21 mouse cellular contexts compared by ENCODE assay signal in the genomic region with DNA sequence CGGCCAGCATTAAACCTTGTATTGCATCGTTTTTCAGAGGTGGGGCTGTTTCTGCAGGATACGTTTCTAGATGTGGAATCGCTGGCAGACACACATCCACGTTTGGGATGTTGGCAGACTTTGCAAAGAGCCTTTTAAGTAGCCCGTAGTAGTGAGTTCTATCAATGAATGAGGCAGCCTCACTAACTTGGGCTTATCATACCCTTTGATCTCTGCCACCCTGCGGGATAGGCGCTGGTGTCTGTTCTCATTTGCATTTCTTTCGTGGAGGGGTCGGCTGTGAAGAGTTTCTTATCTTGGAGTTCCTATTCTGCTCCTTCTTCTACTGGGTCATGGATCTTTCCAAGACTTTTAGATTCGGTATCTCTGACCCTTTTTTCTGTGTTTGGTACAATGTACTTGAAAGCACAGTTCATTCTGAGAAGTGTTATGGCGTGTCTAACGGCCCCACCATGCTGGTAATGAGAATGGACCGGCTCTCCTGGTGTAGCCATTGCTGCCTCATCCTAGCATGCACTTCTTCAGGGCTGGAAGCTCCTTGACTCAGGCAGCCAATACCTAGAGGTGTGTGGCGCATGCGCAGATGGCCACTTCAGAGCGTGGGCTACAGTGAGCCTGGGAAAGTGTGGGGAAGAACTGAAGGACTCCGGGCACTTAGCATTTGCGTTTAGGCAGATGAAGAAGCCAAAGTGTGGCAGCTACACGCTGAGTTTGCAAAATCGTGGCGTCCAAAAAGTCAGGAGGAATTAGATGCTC.
DNase-seq lines count a peak whose midpoint lies in the region; TF ChIP-seq lines count a peak whose summit lies in the region.
"Had no signal": no experiment of that assay in that cellular context is flagged by ENCODE, and none has a peak within 500 bp of the region (broad histone marks: within the 10 kb centered on the region; RNA-seq: fewer than 3 reads in every experiment).

No protein-coding gene starts in this region.

- TF ChIP-seq EP300 in MEL (IDR thresholded peaks at IDR 0.05; ENCODE audit: low read depth in 1 of 2, low read length in 2 of 2): peak in 1 of 2 experiments; percentile 19; a peak in 1 of 4 replicates

- no peak; the same call in 1 of the 2 replicates for TF ChIP-seq POLR2A in testis, adult 2 months (IDR thresholded peaks at IDR 0.05; ENCODE audit: control insufficient read depth, low read depth, low read length)
- peak in 1 of 2 experiments; percentile 74; a peak in 1 of 4 replicates for TF ChIP-seq POLR2A in MEL (IDR thresholded peaks at IDR 0.05; ENCODE audit: control insufficient read depth in 1 of 2, insufficient read depth in 1 of 2, low read depth in 1 of 2, low read length in 2 of 2, poor library complexity in 1 of 2)

- H3K27me3 ChIP-seq in testis, adult 2 months (ENCODE audit: control insufficient read depth, insufficient read depth, low read length): no peaks in the 10 kb centered on the region
- H3K27me3 ChIP-seq in MEL (ENCODE audit: control insufficient read depth in 1 of 2, insufficient read depth in 2 of 2, low read length in 2 of 2): no peaks in the 10 kb centered on the region
- H3K27me3 ChIP-seq: embryonic facial prominence, embryonic 12.5 days; forebrain, embryonic 12.5 days; intestine, embryonic 15.5 days had no signal

- H3K79me2 ChIP-seq in MEL (ENCODE audit: control insufficient read depth, insufficient read depth, low read length, poor library complexity): no peaks in the 10 kb centered on the region

- no peak for TF ChIP-seq CTCF in testis, adult 2 months (IDR thresholded peaks at IDR 0.05; ENCODE audit: control insufficient read depth, insufficient read depth, insufficient replicate concordance, low read depth, low read length)
- no peak for TF ChIP-seq CTCF in MEL (IDR thresholded peaks at IDR 0.05 in 2 of 3, conservative IDR thresholded peaks at IDR 0.05 in 1 of 3; ENCODE audit: control insufficient read depth in 1 of 3, insufficient read depth in 1 of 3, low read depth in 2 of 3, low read length in 3 of 3, poor library complexity in 1 of 3, severe bottlenecking in 1 of 3)

- H3K36me3 ChIP-seq in testis, adult 2 months (ENCODE audit: control insufficient read depth, insufficient read depth, low read length): no peaks in the 10 kb centered on the region
- H3K36me3 ChIP-seq in MEL (ENCODE audit: control insufficient read depth in 1 of 2, insufficient read depth in 2 of 2, low read length in 2 of 2): peaks cover 0 to 10% of the 10 kb centered on the region in 2 experiments; a peak in 2 of 4 replicates
- H3K36me3 ChIP-seq: embryonic facial prominence, embryonic 12.5 days; intestine, embryonic 15.5 days had no signal

- H3K4me3 ChIP-seq in testis, adult 2 months (ENCODE audit: control insufficient read depth, low read depth, low read length): peak overlapping the region; percentile 46
- H3K4me3 ChIP-seq in MEL (ENCODE audit: control insufficient read depth in 1 of 2, insufficient read depth in 1 of 2, low read depth in 2 of 2, low read length in 2 of 2): peak overlapping the region; percentile 27 to 31
- H3K4me3 ChIP-seq: embryonic facial prominence, embryonic 12.5 days; forebrain, embryonic 12.5 days; heart, embryonic 10.5 days; intestine, embryonic 15.5 days had no signal

- no peak for TF ChIP-seq RAD21 in MEL (IDR thresholded peaks at IDR 0.05; ENCODE audit: low read depth, low read length)

- no peak for DNase-seq in testis, postnatal 10 days (ENCODE audit: low spot score)
- DNase-seq in MEL (ENCODE audit: low read depth, low spot score) (peak; percentile 89), ZHBTc4 (ENCODE audit: low read depth, low spot score) (peak; percentile 93)
- no peak for DNase-seq in adrenal gland, postnatal 36 days
- DNase-seq in spleen, postnatal 10 days (ENCODE audit: low spot score in 2 of 2): no peak
- DNase-seq in right cerebral cortex, postnatal 10 days (ENCODE audit: low spot score in 2 of 2): no peak
- DNase-seq: adrenal gland, adult 2 months; adrenal gland, postnatal 25 days; cerebellum, adult 11 months; cerebellum, adult 8-10 months; cerebellum, postnatal 14 days; gastrocnemius, postnatal 36 days; heart, adult 18-20 months; heart, postnatal 10 days; kidney, adult 18-20 months had no signal

- no peak overlapping the region for H3K27ac ChIP-seq in testis, adult 2 months (ENCODE audit: control insufficient read depth, insufficient read depth, low read depth, low read length)
- H3K27ac ChIP-seq in MEL (ENCODE audit: control insufficient read depth, low read depth, low read length): peak overlapping the region; percentile 73
- H3K27ac ChIP-seq: embryonic facial prominence, embryonic 12.5 days; forebrain, embryonic 12.5 days; heart, embryonic 10.5 days; hindbrain, embryonic 14.5 days; intestine, embryonic 15.5 days had no signal

- no peaks in the 10 kb centered on the region for H3K9me3 ChIP-seq in MEL (replicated peaks; ENCODE audit: insufficient read depth, low read length)
- H3K9me3 ChIP-seq: embryonic facial prominence, embryonic 12.5 days; forebrain, embryonic 12.5 days; heart, embryonic 10.5 days; intestine, embryonic 15.5 days had no signal

- H3K4me1 ChIP-seq in testis, adult 2 months (ENCODE audit: control insufficient read depth, insufficient read depth, low read length): peaks cover 8% of the 10 kb centered on the region
- H3K4me1 ChIP-seq in MEL (ENCODE audit: control insufficient read depth in 1 of 2, insufficient read depth in 2 of 2, low read length in 2 of 2): peaks cover 6 to 25% of the 10 kb centered on the region in 2 experiments
- H3K4me1 ChIP-seq: embryonic facial prominence, embryonic 12.5 days; forebrain, embryonic 12.5 days; intestine, embryonic 15.5 days had no signal

- H3K9ac ChIP-seq in MEL (ENCODE audit: control insufficient read depth, low read depth, low read length, poor library complexity, severe bottlenecking): peak overlapping the region; percentile 51
- H3K9ac ChIP-seq: embryonic facial prominence, embryonic 12.5 days; forebrain, embryonic 12.5 days; hindbrain, embryonic 14.5 days; intestine, embryonic 15.5 days had no signal

TF ChIP-seq in MEL, 35 proteins besides CTCF, POLR2A, EP300 and RAD21:
- TF ChIP-seq MEF2A (IDR thresholded peaks at IDR 0.05; ENCODE audit: extremely low read depth, insufficient replicate concordance, low read depth, low read length, poor library complexity, severe bottlenecking) (no peak), MYB (IDR thresholded peaks at IDR 0.05; ENCODE audit: low read depth, low read length) (no peak), POLR2AphosphoS2 (IDR thresholded peaks at IDR 0.05; ENCODE audit: low read length) (peak; percentile 78), JUND (IDR thresholded peaks at IDR 0.05; ENCODE audit: low read depth, low read length) (no peak), GATA1 (IDR thresholded peaks at IDR 0.05; ENCODE audit: low read depth, low read length) (peak; percentile 95), ZC3H11A (IDR thresholded peaks at IDR 0.05; ENCODE audit: low read depth, low read length) (no peak), TBP (IDR thresholded peaks at IDR 0.05; ENCODE audit: low read depth, low read length) (peak; percentile 20; the same call in 1 of the 2 replicates), NRF1 (IDR thresholded peaks at IDR 0.05; ENCODE audit: insufficient read depth, low read depth, low read length, poor library complexity, severe bottlenecking) (peak; percentile 82), SMC3 (IDR thresholded peaks at IDR 0.05; ENCODE audit: low read depth, low read length) (no peak), SIN3A (IDR thresholded peaks at IDR 0.05; ENCODE audit: low read length) (0 out of 2 replicates have a peak, but pooled peaks have one; percentile 24), CHD2 (IDR thresholded peaks at IDR 0.05; ENCODE audit: low read length) (no peak), MAX (IDR thresholded peaks at IDR 0.05; ENCODE audit: low read length) (peak; percentile 59; the same call in 1 of the 2 replicates), USF2 (IDR thresholded peaks at IDR 0.05; ENCODE audit: borderline replicate concordance in 1 of 2, insufficient read depth in 1 of 2, low read depth in 1 of 2, low read length in 2 of 2) (no peak), BHLHE40 (IDR thresholded peaks at IDR 0.05; ENCODE audit: borderline replicate concordance, low read depth, low read length) (no peak), NELFE (IDR thresholded peaks at IDR 0.05; ENCODE audit: low read depth, low read length) (peak; percentile 62), UBTF (IDR thresholded peaks at IDR 0.05; ENCODE audit: borderline replicate concordance, insufficient read depth, low read depth, low read length) (no peak), TAL1 (IDR thresholded peaks at IDR 0.05; ENCODE audit: low read length) (no peak), HCFC1 (IDR thresholded peaks at IDR 0.05; ENCODE audit: low read depth, low read length) (no peak), MAFK (IDR thresholded peaks at IDR 0.05; ENCODE audit: borderline replicate concordance, low read depth, low read length) (no peak), ETS1 (IDR thresholded peaks at IDR 0.05; ENCODE audit: low read depth, low read length) (peak; percentile 18), CHD1 (IDR thresholded peaks at IDR 0.05; ENCODE audit: low read depth, low read length) (no peak), USF1 (IDR thresholded peaks at IDR 0.05; ENCODE audit: low read depth, low read length) (no peak), TCF12 (IDR thresholded peaks at IDR 0.05; ENCODE audit: low read depth, low read length) (peak; percentile 47), GABPA (IDR thresholded peaks at IDR 0.05; ENCODE audit: low read depth, low read length) (no peak), MYC (IDR thresholded peaks at IDR 0.05; ENCODE audit: low read depth, low read length) (0 out of 2 replicates have a peak, but pooled peaks have one; percentile 34), ZNF384 (IDR thresholded peaks at IDR 0.05; ENCODE audit: low read depth, low read length) (no peak), ZMIZ1 (IDR thresholded peaks at IDR 0.05; ENCODE audit: low read depth, low read length) (peak; percentile 50; the same call in 1 of the 2 replicates)
TF ChIP-seq in MEL: peak in this region for 11.

Comparison
In these comparisons a context has a peak if more than half of its experiments do, and no peak if none do; other contexts are left out.
1. DNase-seq: peak in MEL (single experiment) and ZHBTc4 (single experiment); none in testis, postnatal 10 days (single experiment), adrenal gland, postnatal 36 days (0 of 2), spleen, postnatal 10 days (0 of 2) and right cerebral cortex, postnatal 10 days (0 of 2).